Mouse (Mus musculus) lung, postnatal 4 days (tissue): ENCODE data around the gene Fbp1.

ENCODE experiments used
- DNase-seq, 2 experiments: peaks; one replicate each; pipeline ENCODE4 v3.0.0; 2021

The Fbp1 gene

GRCm38 (mm10) chr13:62883436-62883835, 4.6 kb downstream of the Fbp1 start:
- no peak for DNase-seq

GRCm38 (mm10) chr13:62882856-62883255, 5.2 kb downstream of the Fbp1 start:
- DNase-seq = no peak

- no peak for DNase-seq
These were observed 6.7 kb downstream of the Fbp1 start for GRCm38 (mm10) chr13:62881336-62881735.

GRCm38 (mm10) chr13:62879831-62880615, 8.1 kb downstream of the Fbp1 start:
- DNase-seq = peak; percentile 49 to 51

- DNase-seq = no peak
These were observed 8.7 kb downstream of the Fbp1 start for GRCm38 (mm10) chr13:62879411-62879810.

- DNase-seq = peak in 1 of 2 experiments; percentile 22
These were observed 10.8 kb downstream of the Fbp1 start for GRCm38 (mm10) chr13:62877247-62877646.

- no peak for DNase-seq
These were observed 12.0 kb downstream of the Fbp1 start for GRCm38 (mm10) chr13:62876111-62876510.

GRCm38 (mm10) chr13:62872252-62872651, 15.8 kb downstream of the Fbp1 start:
- no peak for DNase-seq

GRCm38 (mm10) chr13:62870605-62871004, 17.5 kb downstream of the Fbp1 start:
- DNase-seq = no peak

- peak; percentile 9 to 32 for DNase-seq
These were observed 21.3 kb downstream of the Fbp1 start for GRCm38 (mm10) chr13:62866817-62867216.

- no peak for DNase-seq
These were observed 22.3 kb downstream of the Fbp1 start for GRCm38 (mm10) chr13:62865651-62866315.

GRCm38 (mm10) chr13:62863771-62864170, 24.3 kb downstream of the Fbp1 start:
- DNase-seq = no peak

GRCm38 (mm10) chr13:62862875-62863274, 25.2 kb downstream of the Fbp1 start:
- no peak for DNase-seq

GRCm38 (mm10) chr13:62860068-62860467, 28.0 kb downstream of the Fbp1 start:
- no peak for DNase-seq

GRCm38 (mm10) chr13:62859251-62859650, 28.8 kb downstream of the Fbp1 start:
- peak in 1 of 2 experiments; percentile 8 for DNase-seq

GRCm38 (mm10) chr13:62857941-62858915, 29.9 kb downstream of the Fbp1 start, which contains the start of gene Fbp2:
Gene Fbp2 (minus strand): TSS chr13:62858422.
- DNase-seq = peak; percentile 23 to 47

GRCm38 (mm10) chr13:62856850-62857249, 31.2 kb downstream of the Fbp1 start:
- no peak for DNase-seq

- peak; percentile 79 to 84 for DNase-seq
These were observed 31.8 kb downstream of the Fbp1 start for GRCm38 (mm10) chr13:62856305-62856675.

GRCm38 (mm10) chr13:62855396-62856304, 32.4 kb downstream of the Fbp1 start:
- DNase-seq = no peak

GRCm38 (mm10) chr13:62854666-62855065, 33.4 kb downstream of the Fbp1 start:
- DNase-seq = peak; percentile 58 to 77

GRCm38 (mm10) chr13:62833341-62833740, 54.7 kb downstream of the Fbp1 start:
- DNase-seq = no peak

- DNase-seq = no peak
These were observed 55.8 kb downstream of the Fbp1 start for GRCm38 (mm10) chr13:62832239-62832638.
